Mouse (Mus musculus): ENCODE measurements at regions not wholly inside any gene's neighbourhood (a gene's known extent, or its start where the extent isn't known, plus 50 kb on each side); places are given as distances from the start of the nearest gene placed in this dataset.

DNA sequence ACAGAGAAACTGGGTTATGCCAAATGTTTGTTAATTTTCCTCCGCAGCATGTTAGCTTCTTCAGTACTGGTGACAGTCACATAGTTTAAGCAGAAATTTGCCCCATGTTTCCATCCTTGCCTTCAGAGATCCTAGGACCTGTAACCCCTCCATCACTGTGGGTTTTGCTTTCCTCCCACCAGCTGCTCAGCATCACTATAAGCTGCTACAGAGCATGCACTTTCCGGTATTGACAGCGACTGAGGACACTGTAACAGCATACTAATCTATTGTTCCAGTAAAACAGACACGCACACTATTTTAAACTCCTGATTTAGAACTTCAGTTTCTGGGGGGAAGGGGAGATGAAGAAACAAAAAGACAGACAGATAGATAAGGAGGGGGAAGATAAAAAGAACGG, 114.7 kb upstream of the Cblb start:
- TF ChIP-seq CTCF (IDR thresholded peaks at IDR 0.05; ENCODE audit: low read depth) (no peak), EP300 (IDR thresholded peaks at IDR 0.05; ENCODE audit: low read depth) (no peak)
